Comparison of ENCODE assay signal across 1 mouse cellular context in the genomic region with DNA sequence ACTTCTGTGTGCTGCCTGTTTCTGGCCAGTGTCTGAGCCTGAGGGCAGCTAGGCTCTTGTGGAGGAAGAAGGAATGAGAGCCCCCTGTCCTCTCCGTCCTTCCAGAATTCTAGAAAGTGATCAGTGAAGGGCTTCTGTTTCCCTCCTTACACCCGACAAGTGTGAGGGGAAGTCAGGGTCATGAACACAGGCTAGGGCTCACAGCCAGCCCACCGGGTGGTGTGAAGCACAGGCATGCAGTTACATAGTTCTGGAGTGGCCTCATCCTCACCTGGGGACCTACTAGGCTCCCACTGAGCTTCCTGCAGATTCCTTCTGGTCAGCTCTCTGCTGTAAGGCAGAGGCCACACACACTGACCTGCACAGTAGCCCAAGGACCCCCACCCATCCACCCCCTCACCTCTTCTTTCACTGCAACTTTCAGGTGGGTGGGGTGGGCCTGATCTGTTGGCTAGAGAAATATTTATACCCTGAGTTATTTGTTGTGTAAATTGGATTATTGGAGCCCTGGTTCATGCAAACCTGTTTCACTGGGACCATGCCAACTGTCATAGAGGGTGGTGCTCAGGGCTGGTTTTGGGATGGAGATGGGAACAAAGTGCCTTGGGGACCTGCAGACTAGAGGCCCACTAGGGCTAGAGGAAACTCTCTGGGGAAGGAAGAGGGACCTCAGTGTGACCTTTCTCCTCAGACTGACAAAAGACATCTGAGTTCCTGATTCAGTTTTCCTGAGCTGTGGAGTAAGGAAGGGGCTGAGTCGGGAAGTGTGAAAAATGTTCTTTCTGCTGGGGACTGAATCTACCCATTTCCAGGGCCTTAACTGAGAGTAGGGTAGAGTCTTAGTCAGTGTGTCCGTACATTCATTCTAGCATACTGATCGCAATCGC.
TF ChIP-seq lines count a peak whose summit lies in the region.

No protein-coding gene starts in this region.

TF ChIP-seq in ES-E14, 5 proteins besides CTCF, POLR2A, EP300 and RAD21 (continued from another document):
- no peak for TF ChIP-seq HCFC1 (IDR thresholded peaks at IDR 0.05; ENCODE audit: borderline replicate concordance, insufficient read depth, low read length)
